Mouse (Mus musculus) C2C12 (cell line): Measurements from ENCODE around the gene Prom1.

Experiments
- CEBPB ChIP-seq: IDR thresholded peaks from one replicate; pipeline ENCODE4 v1.6.1; 2011; ENCODE audit warnings: low read depth, mild to moderate bottlenecking, control low read depth, moderate library complexity
- CTCF ChIP-seq: IDR thresholded peaks from one replicate; pipeline ENCODE4 v1.5.1; 2011; ENCODE audit not compliant: control insufficient read depth, insufficient read depth, insufficient read length
- FOSL1 ChIP-seq: IDR thresholded peaks from one replicate; pipeline ENCODE4 v1.8.0; 2011; ENCODE audit warnings: mild to moderate bottlenecking, low read length; ENCODE audit not compliant: poor library complexity, insufficient read depth, severe bottlenecking
- MAX ChIP-seq: IDR thresholded peaks from one replicate; pipeline ENCODE4 v1.6.1; 2011; ENCODE audit warnings: mild to moderate bottlenecking, control low read depth
- MYOD1 ChIP-seq: IDR thresholded peaks from one replicate; pipeline ENCODE4 v1.6.1; 2011; ENCODE audit warnings: low read depth; ENCODE audit not compliant: control insufficient read depth, insufficient read length
- MYOG ChIP-seq: IDR thresholded peaks from one replicate; pipeline ENCODE4 v1.6.1; 2011; ENCODE audit not compliant: control insufficient read depth, insufficient read length; ENCODE audit errors: extremely low read depth
- USF1 ChIP-seq: IDR thresholded peaks from one replicate; pipeline ENCODE4 v1.6.1; 2011; ENCODE audit warnings: low read depth, mild to moderate bottlenecking, control low read depth, moderate library complexity

DNA sequence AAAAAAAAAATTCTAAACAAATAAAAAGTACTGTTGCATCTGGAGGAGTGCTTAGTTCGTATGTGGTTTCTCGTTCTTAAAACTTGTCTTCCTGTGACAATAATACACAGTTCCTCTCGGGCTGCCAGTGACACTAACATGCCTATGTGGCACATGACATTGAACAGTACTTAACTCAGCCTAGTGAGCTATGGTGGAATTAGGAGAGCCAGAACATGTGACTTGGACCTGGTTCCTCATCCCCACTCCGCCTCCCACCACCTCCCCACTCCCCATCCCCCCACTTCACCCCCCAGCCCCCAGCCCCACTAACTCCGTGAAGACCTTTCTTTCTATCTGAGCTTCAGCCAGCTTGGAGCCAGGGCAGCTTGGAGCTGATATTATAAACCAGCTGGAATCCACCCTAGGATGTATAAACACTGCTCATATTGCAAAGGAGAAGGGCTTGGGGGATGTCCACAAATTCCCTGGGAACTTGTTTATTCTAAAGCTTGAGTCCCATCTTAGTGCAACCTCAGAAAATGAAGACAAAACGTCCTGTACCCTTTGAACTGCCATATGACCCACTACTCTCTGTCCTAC is 52.3 kb downstream of the Prom1 start:
- TF ChIP-seq CTCF: no peak
- TF ChIP-seq CEBPB: no peak
- no peak for TF ChIP-seq MYOD1
- no peak for TF ChIP-seq MYOG
- TF ChIP-seq MAX: no peak
- no peak for TF ChIP-seq USF1
- TF ChIP-seq FOSL1: no peak
